Mouse (Mus musculus): ENCODE data around the gene Insm2. TPM values are rescaled to one million over a fixed set of nuclear protein-coding genes. Genes with fewer than 3 reads are reported as not detected.

Gene Insm2
- not detected in 2 replicates for polyA plus RNA-seq (2012; rRNA removed; ENCODE audit: low replicate concordance)

GRCm38 (mm10) chr12:55598887-55599561, at the start of gene Insm2:
Gene Insm2 (plus strand): TSS chr12:55599427.

GRCm38 (mm10) chr12:55565206-55565605, 34.0 kb upstream of the Insm2 start, which contains the start of gene Aldoart2:
Gene Aldoart2 (plus strand): TSS chr12:55565239.

Other genes starting within 250 kb of the Insm2 start
- 23.4 and 74.8 TPM in 2 replicates for gene Psma6, start 215.2 kb upstream of the Insm2 start, polyA plus RNA-seq (2012; rRNA removed; ENCODE audit: low replicate concordance)
- 249 and 322 TPM in 2 replicates for gene Nfkbia, start 106.8 kb upstream of the Insm2 start, polyA plus RNA-seq (2012; rRNA removed; ENCODE audit: low replicate concordance)
- gene Aldoart2, start 34.2 kb upstream of the Insm2 start, polyA plus RNA-seq (2012; rRNA removed; ENCODE audit: low replicate concordance): 0.10 TPM in 1 of 2 replicates, not detected in the other
- gene Ralgapa1, start 221.7 kb downstream of the Insm2 start, polyA plus RNA-seq (2012; rRNA removed; ENCODE audit: low replicate concordance): 18.7 and 30.7 TPM in 2 replicates
- 6.0 and 17.2 TPM in 2 replicates for gene Brms1l, start 236.9 kb downstream of the Insm2 start, polyA plus RNA-seq (2012; rRNA removed; ENCODE audit: low replicate concordance)